Mouse (Mus musculus): ENCODE results near the gene Tns3. TPM values are rescaled to one million over a fixed set of nuclear protein-coding genes. Genes with fewer than 3 reads are reported as not detected.

Gene Tns3
- polyA plus RNA-seq (2021): 75.4 TPM

- POLR2A ChIA-PET: interaction anchor here (1.3 to 2.3 kb wide), 3 partner anchors 10 to 40 kb away, joined by 4 to 7 read pairs (median 4); no protein-coding TSS in a partner anchor
- in situ Hi-C loops (cut with MboI; ENCODE audit: low pct_unique_long_range_greater_than_20kb): loop anchor here (5.0 to 25.0 kb wide), 3 partner anchors 37 to 227 kb away; no protein-coding TSS in a partner anchor
- ATAC-seq: peak; percentile 77
Measured at GRCm38 (mm10) chr11:8664393-8664743, at the start of gene Tns3. Gene Tns3 (minus strand): TSS chr11:8664535.

DNA sequence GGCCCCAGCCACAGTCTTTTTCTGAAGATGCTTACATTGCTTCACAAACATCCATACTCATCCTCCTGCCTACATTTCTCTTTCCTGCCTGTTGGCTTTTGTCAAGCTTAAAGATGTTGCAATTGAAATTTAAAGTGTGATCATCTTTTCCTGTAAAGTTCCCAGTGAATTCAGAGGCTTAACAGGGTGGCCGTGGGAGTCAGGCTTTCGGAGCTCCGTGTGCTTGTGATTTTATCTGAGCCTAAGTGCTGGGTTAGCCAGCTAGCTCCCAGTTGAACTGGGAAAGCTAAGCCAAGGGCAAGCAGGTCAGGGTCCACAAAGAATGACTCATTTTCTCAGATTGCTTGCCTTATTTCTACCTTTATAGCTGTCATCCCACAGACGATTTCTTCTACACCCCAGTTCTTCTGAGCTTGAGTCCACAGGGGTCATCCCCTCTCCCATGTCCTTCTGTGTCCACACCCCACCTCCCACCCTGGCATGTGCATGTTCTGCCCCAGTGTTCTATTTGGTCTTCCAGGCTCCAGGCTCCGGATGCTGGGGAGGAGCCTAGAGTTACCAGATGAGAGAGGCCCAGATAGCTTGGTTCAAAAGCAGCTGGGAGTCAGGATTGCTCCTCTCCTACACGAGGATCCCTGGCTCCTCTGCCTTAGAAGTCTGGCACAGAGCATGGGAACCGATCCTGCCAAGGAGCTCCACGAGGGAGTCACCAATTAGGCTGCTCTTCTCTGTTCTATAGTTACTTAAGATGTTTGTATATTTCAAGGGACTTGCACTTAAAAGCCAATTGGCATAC is 42.1 kb upstream of the Tns3 start:
- ChIA-PET CTCF (interaction anchor here (1.0 to 1.5 kb wide), 2 partner anchors 11 to 21 kb away, joined by 3 read pairs; no protein-coding TSS in a partner anchor), POLR2A (no interaction called here)
- TF ChIP-seq CTCF (IDR thresholded peaks at IDR 0.05): no peak
- in situ Hi-C loops (cut with MboI; ENCODE audit: low pct_unique_long_range_greater_than_20kb): no loop called here
- ATAC-seq: no peak
- no peaks in the 10 kb centered on the region for H3K27me3 ChIP-seq
- DNase-seq (ENCODE audit: low read depth, low spot score): no peak

More at GRCm38 (mm10) chr11:8664393-8664743, at the start of gene Tns3:
- TF ChIP-seq CTCF (IDR thresholded peaks at IDR 0.05): peak; percentile 90
- CTCF ChIA-PET: interaction anchor here (0.8 to 3.9 kb wide), 7 partner anchors 11 to 240 kb away, joined by 3 to 19 read pairs (median 3); no protein-coding TSS in a partner anchor
- DNase-seq (ENCODE audit: low read depth, low spot score): no peak
- H3K27me3 ChIP-seq: no peaks in the 10 kb centered on the region

- POLR2A ChIA-PET: interaction anchor here (0.6 kb wide), 1 partner anchor 12 kb away, joined by 3 read pairs; no protein-coding TSS in a partner anchor
- DNase-seq (ENCODE audit: low read depth, low spot score) (no peak), ATAC-seq (no peak)
- CTCF ChIA-PET: no interaction called here
- TF ChIP-seq CTCF (IDR thresholded peaks at IDR 0.05): no peak
- H3K27me3 ChIP-seq: no peaks in the 10 kb centered on the region
- in situ Hi-C loops (cut with MboI; ENCODE audit: low pct_unique_long_range_greater_than_20kb): no loop called here
Measured at GRCm38 (mm10) chr11:8705156-8705555, 40.8 kb upstream of the Tns3 start.

- POLR2A ChIA-PET: no interaction called here
- TF ChIP-seq CTCF (IDR thresholded peaks at IDR 0.05): no peak
- in situ Hi-C loops (cut with MboI; ENCODE audit: low pct_unique_long_range_greater_than_20kb): no loop called here
- CTCF ChIA-PET: no interaction called here
- no peaks in the 10 kb centered on the region for H3K27me3 ChIP-seq
- peak; percentile 52 for ATAC-seq
- no peak for DNase-seq (ENCODE audit: low read depth, low spot score)
Measured at GRCm38 (mm10) chr11:8703876-8704275, 39.5 kb upstream of the Tns3 start.

GRCm38 (mm10) chr11:8702532-8702886 is 38.2 kb upstream of the Tns3 start:
- ATAC-seq (no peak), DNase-seq (ENCODE audit: low read depth, low spot score) (no peak)
- ChIA-PET POLR2A (interaction anchor here (0.8 to 1.0 kb wide), 3 partner anchors 26 to 169 kb away, joined by 3 read pairs; no protein-coding TSS in a partner anchor), CTCF (interaction anchor here (1.1 to 1.4 kb wide), 3 partner anchors 9 to 155 kb away, joined by 3 to 4 read pairs (median 4); no protein-coding TSS in a partner anchor)
- in situ Hi-C loops (cut with MboI; ENCODE audit: low pct_unique_long_range_greater_than_20kb): no loop called here
- no peaks in the 10 kb centered on the region for H3K27me3 ChIP-seq
- TF ChIP-seq CTCF (IDR thresholded peaks at IDR 0.05): no peak

DNA sequence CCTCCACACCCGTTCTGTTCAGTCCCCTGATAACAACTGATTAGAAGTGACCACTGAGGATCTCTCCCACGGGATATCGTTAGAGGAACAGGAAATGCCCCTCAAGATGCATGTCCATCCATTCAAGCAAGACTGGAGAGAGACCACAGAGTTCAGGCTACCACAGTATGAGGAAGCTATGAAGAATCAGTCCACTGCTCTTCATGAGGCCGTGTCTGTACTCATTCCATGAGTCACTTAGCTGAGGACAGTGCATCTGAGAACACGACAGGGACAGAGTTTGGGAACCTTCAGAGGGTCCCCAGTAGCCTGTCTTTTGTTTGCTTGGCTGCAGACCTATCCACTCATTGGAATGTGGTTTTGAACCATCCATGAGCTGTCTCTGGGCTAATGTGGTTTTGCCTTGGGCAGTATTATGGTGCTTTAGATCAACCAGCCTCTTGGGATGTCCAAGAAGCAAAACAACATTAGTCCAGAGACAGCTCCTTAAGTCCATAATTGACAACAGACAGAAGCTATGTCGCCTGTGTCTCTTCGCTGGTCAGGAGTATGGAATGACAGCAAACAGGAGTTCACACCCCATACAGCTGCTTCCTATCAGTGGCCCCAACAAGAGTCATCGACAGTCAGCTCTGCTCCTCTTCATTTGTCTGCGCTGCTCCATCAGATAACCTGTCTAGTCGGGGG is 37.7 kb upstream of the Tns3 start:
- peak; percentile 37 for ATAC-seq
- CTCF ChIA-PET: interaction anchor here (1.1 to 1.4 kb wide), 3 partner anchors 9 to 155 kb away, joined by 3 to 4 read pairs (median 4); no protein-coding TSS in a partner anchor
- in situ Hi-C loops (cut with MboI; ENCODE audit: low pct_unique_long_range_greater_than_20kb): no loop called here

GRCm38 (mm10) chr11:8701400-8701799 is 37.1 kb upstream of the Tns3 start:
- ATAC-seq: no peak
- POLR2A ChIA-PET: interaction anchor here (1.0 kb wide), 1 partner anchor 36 kb away, joined by 3 read pairs; no protein-coding TSS in a partner anchor
- no peak for DNase-seq (ENCODE audit: low read depth, low spot score)
- no peaks in the 10 kb centered on the region for H3K27me3 ChIP-seq
- TF ChIP-seq CTCF (IDR thresholded peaks at IDR 0.05): no peak
- CTCF ChIA-PET: interaction anchor here (1.1 to 1.3 kb wide), 3 partner anchors 8 to 86 kb away, joined by 3 to 4 read pairs (median 4); no protein-coding TSS in a partner anchor
- in situ Hi-C loops (cut with MboI; ENCODE audit: low pct_unique_long_range_greater_than_20kb): no loop called here

More for the DNA sequence above, 37.7 kb upstream of the Tns3 start:
- TF ChIP-seq CTCF (IDR thresholded peaks at IDR 0.05): no peak
- POLR2A ChIA-PET: interaction anchor here (0.8 to 1.0 kb wide), 3 partner anchors 25 to 168 kb away, joined by 3 read pairs; no protein-coding TSS in a partner anchor
- H3K27me3 ChIP-seq: no peaks in the 10 kb centered on the region
- no peak for DNase-seq (ENCODE audit: low read depth, low spot score)

- POLR2A ChIA-PET: no interaction called here
- TF ChIP-seq CTCF (IDR thresholded peaks at IDR 0.05): no peak
- no peak for ATAC-seq
Measured at GRCm38 (mm10) chr11:8700641-8701221, 36.4 kb upstream of the Tns3 start.

GRCm38 (mm10) chr11:8699777-8700176 is 35.4 kb upstream of the Tns3 start:
- ATAC-seq (no peak), DNase-seq (ENCODE audit: low read depth, low spot score) (no peak)
- H3K27me3 ChIP-seq: no peaks in the 10 kb centered on the region
- no peak for TF ChIP-seq CTCF (IDR thresholded peaks at IDR 0.05)
- ChIA-PET POLR2A (no interaction called here), CTCF (no interaction called here)
- in situ Hi-C loops (cut with MboI; ENCODE audit: low pct_unique_long_range_greater_than_20kb): no loop called here

More at GRCm38 (mm10) chr11:8700641-8701221, 36.4 kb upstream of the Tns3 start:
- in situ Hi-C loops (cut with MboI; ENCODE audit: low pct_unique_long_range_greater_than_20kb): no loop called here
- DNase-seq (ENCODE audit: low read depth, low spot score): no peak
- H3K27me3 ChIP-seq: no peaks in the 10 kb centered on the region
- CTCF ChIA-PET: interaction anchor here (1.2 kb wide), 1 partner anchor 86 kb away, joined by 3 read pairs; no protein-coding TSS in a partner anchor

- ChIA-PET POLR2A (interaction anchor here (0.6 kb wide), 1 partner anchor 60 kb away, joined by 4 read pairs; no protein-coding TSS in a partner anchor), CTCF (no interaction called here)
- ATAC-seq (no peak), DNase-seq (ENCODE audit: low read depth, low spot score) (no peak)
- no peaks in the 10 kb centered on the region for H3K27me3 ChIP-seq
- in situ Hi-C loops (cut with MboI; ENCODE audit: low pct_unique_long_range_greater_than_20kb): no loop called here
- TF ChIP-seq CTCF (IDR thresholded peaks at IDR 0.05): no peak
Measured at GRCm38 (mm10) chr11:8697670-8698069, 33.3 kb upstream of the Tns3 start.
